In the genomic region with DNA sequence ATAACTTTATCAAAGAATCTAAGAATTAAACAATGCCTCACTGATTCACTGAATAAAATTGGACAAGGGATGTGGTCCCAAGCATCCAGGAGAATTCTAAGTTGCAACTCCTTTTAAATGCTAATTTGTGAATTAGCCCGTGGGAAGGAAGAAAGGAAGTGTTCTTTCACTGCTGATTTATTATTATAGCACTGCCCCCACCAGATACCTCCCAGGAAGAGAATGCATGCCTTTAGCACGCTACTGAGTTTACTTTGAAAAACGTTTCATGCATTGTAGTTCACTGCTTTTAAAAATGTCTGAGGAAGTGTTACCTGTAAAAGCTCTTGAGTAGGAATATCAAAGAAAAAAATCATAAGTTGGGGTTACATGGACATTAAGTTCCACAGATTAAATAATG, we compare ENCODE assay signal across 27 mouse cellular contexts. TPM values are rescaled to one million over a fixed set of nuclear protein-coding genes. Genes with fewer than 3 reads are reported as not detected.
A peak's percentile ranks its signal among the peaks of the same experiment; 100 is the strongest.
DNase-seq lines count a peak whose midpoint lies in the region; ATAC-seq lines count a peak whose summit lies in the region.
"Had no signal": no experiment of that assay in that cellular context is flagged by ENCODE, and none has a peak within 500 bp of the region (broad histone marks: within the 10 kb centered on the region; RNA-seq: fewer than 3 reads in every experiment).

No protein-coding gene starts in this region.

- no peaks in the 10 kb centered on the region for H3K27me3 ChIP-seq in forebrain, embryonic 14.5 days (replicated peaks; ENCODE audit: control insufficient read depth, insufficient read depth, low read length)
- H3K27me3 ChIP-seq in forebrain, embryonic 13.5 days: no peaks in the 10 kb centered on the region
- no peaks in the 10 kb centered on the region for H3K27me3 ChIP-seq in kidney, embryonic 16.5 days (ENCODE audit: insufficient read depth, low read length)
- no peaks in the 10 kb centered on the region for H3K27me3 ChIP-seq in neural tube, embryonic 12.5 days (replicated peaks)
- H3K27me3 ChIP-seq in neural tube, embryonic 15.5 days (replicated peaks): no peaks in the 10 kb centered on the region
- H3K27me3 ChIP-seq: CH12.LX; embryonic facial prominence, embryonic 15.5 days; hindbrain, embryonic 13.5 days; intestine, embryonic 15.5 days had no signal

- H3K9ac ChIP-seq in forebrain, embryonic 14.5 days (ENCODE audit: low read length): no peak overlapping the region
- H3K9ac ChIP-seq in forebrain, embryonic 13.5 days: no peak overlapping the region
- H3K9ac ChIP-seq in kidney, embryonic 16.5 days (replicated peaks; ENCODE audit: low read length): no peak overlapping the region
- H3K9ac ChIP-seq in neural tube, embryonic 12.5 days: no peak overlapping the region
- no peak overlapping the region for H3K9ac ChIP-seq in neural tube, embryonic 15.5 days (replicated peaks)
- H3K9ac ChIP-seq: embryonic facial prominence, embryonic 15.5 days; hindbrain, embryonic 13.5 days; intestine, embryonic 15.5 days had no signal

- ATAC-seq in forebrain, embryonic 14.5 days: no peak
- no peak for ATAC-seq in forebrain, embryonic 13.5 days
- peak; percentile 75; the same call in 1 of the 2 replicates for ATAC-seq in kidney, embryonic 16.5 days (ENCODE audit: low FRiP score, low TSS enrichment)
- peak; percentile 68; the same call in 1 of the 2 replicates for ATAC-seq in neural tube, embryonic 12.5 days (ENCODE audit: low FRiP score, low read depth)
- no peak for ATAC-seq in neural tube, embryonic 15.5 days (ENCODE audit: low FRiP score)
- ATAC-seq: intestine, embryonic 15.5 days; Patski had no signal

- no peak overlapping the region for H3K4me2 ChIP-seq in forebrain, embryonic 14.5 days (ENCODE audit: low read length)
- no peak overlapping the region for H3K4me2 ChIP-seq in forebrain, embryonic 13.5 days
- no peak overlapping the region for H3K4me2 ChIP-seq in kidney, embryonic 16.5 days (replicated peaks; ENCODE audit: low read depth, low read length)
- no peak overlapping the region for H3K4me2 ChIP-seq in neural tube, embryonic 12.5 days (replicated peaks)
- H3K4me2 ChIP-seq in neural tube, embryonic 15.5 days: no peak overlapping the region
- H3K4me2 ChIP-seq: embryonic facial prominence, embryonic 15.5 days; hindbrain, embryonic 13.5 days; intestine, embryonic 15.5 days had no signal

- 22% methylated on average over 3 of the region's 3 CpGs for WGBS in forebrain, embryonic 14.5 days
- WGBS in forebrain, embryonic 13.5 days: 28% methylated on average over 3 of the region's 3 CpGs
- 3% methylated on average over 3 of the region's 3 CpGs for WGBS in kidney, embryonic 16.5 days
- 4% methylated on average over 3 of the region's 3 CpGs for WGBS in neural tube, embryonic 12.5 days
- WGBS in neural tube, embryonic 15.5 days: 0% methylated on average over 3 of the region's 3 CpGs

- H3K4me1 ChIP-seq in forebrain, embryonic 14.5 days (ENCODE audit: control insufficient read depth, insufficient read depth, low read length): no peaks in the 10 kb centered on the region
- H3K4me1 ChIP-seq in forebrain, embryonic 13.5 days: no peaks in the 10 kb centered on the region
- H3K4me1 ChIP-seq in kidney, embryonic 16.5 days (ENCODE audit: insufficient read depth, low read length): 0 out of 2 replicates have a peak, but pooled peaks cover 4% of the 10 kb centered on the region
- no peaks in the 10 kb centered on the region for H3K4me1 ChIP-seq in neural tube, embryonic 12.5 days
- no peaks in the 10 kb centered on the region for H3K4me1 ChIP-seq in neural tube, embryonic 15.5 days
- H3K4me1 ChIP-seq: embryonic facial prominence, embryonic 15.5 days; forebrain, embryonic 10.5 days; heart, embryonic 10.5 days; hindbrain, embryonic 13.5 days; intestine, embryonic 15.5 days had no signal

- no peaks in the 10 kb centered on the region for H3K9me3 ChIP-seq in forebrain, embryonic 14.5 days (replicated peaks; ENCODE audit: control insufficient read depth, low read length)
- H3K9me3 ChIP-seq in forebrain, embryonic 13.5 days (replicated peaks): no peaks in the 10 kb centered on the region
- H3K9me3 ChIP-seq in kidney, embryonic 16.5 days (ENCODE audit: low read length): no peaks in the 10 kb centered on the region
- no peaks in the 10 kb centered on the region for H3K9me3 ChIP-seq in neural tube, embryonic 12.5 days
- no peaks in the 10 kb centered on the region for H3K9me3 ChIP-seq in neural tube, embryonic 15.5 days (replicated peaks)
- H3K9me3 ChIP-seq: embryonic facial prominence, embryonic 15.5 days; forebrain, embryonic 10.5 days; heart, embryonic 10.5 days; hindbrain, embryonic 13.5 days; intestine, embryonic 15.5 days had no signal

- DNase-seq in forebrain, embryonic 14.5 days (ENCODE audit: low spot score): peak; percentile 1
- DNase-seq in kidney, postnatal 25 days: no peak
- peak; percentile 41 for DNase-seq in mesoderm, embryonic 11.5 days (ENCODE audit: low read depth, low spot score)
- no peak for DNase-seq in gastrocnemius, postnatal 4 days (ENCODE audit: low spot score in 2 of 2)
- DNase-seq: adrenal gland, adult 2 months; adrenal gland, postnatal 25 days; cerebellum, adult 2 months; cerebellum, postnatal 10 days; gastrocnemius, postnatal 36 days; heart, adult 18-20 months; heart, postnatal 10 days; heart, postnatal 4 days had no signal

- no peak overlapping the region for H3K4me3 ChIP-seq in forebrain, embryonic 14.5 days (ENCODE audit: low read depth, low read length)
- H3K4me3 ChIP-seq in forebrain, embryonic 13.5 days: no peak overlapping the region
- no peak overlapping the region for H3K4me3 ChIP-seq in kidney, embryonic 16.5 days (ENCODE audit: low read length)
- no peak overlapping the region for H3K4me3 ChIP-seq in neural tube, embryonic 12.5 days
- H3K4me3 ChIP-seq in neural tube, embryonic 15.5 days (replicated peaks): no peak overlapping the region
- H3K4me3 ChIP-seq: embryonic facial prominence, embryonic 15.5 days; erythroblast, embryonic 14.5 days; forebrain, embryonic 10.5 days; heart, embryonic 10.5 days; hindbrain, embryonic 13.5 days; intestine, embryonic 15.5 days had no signal

- H3K36me3 ChIP-seq in forebrain, embryonic 14.5 days (ENCODE audit: control insufficient read depth, insufficient read depth, low read length): no peaks in the 10 kb centered on the region
- no peaks in the 10 kb centered on the region for H3K36me3 ChIP-seq in forebrain, embryonic 13.5 days (ENCODE audit: poor library complexity, severe bottlenecking)
- H3K36me3 ChIP-seq in kidney, embryonic 16.5 days (ENCODE audit: insufficient read depth, low read length): no peaks in the 10 kb centered on the region
- no peaks in the 10 kb centered on the region for H3K36me3 ChIP-seq in neural tube, embryonic 12.5 days
- no peaks in the 10 kb centered on the region for H3K36me3 ChIP-seq in neural tube, embryonic 15.5 days
- H3K36me3 ChIP-seq: embryonic facial prominence, embryonic 15.5 days; forebrain, embryonic 10.5 days; heart, embryonic 10.5 days; hindbrain, embryonic 13.5 days; intestine, embryonic 15.5 days had no signal

- H3K27ac ChIP-seq in forebrain, embryonic 14.5 days (ENCODE audit: low read depth, low read length): no peak overlapping the region
- H3K27ac ChIP-seq in forebrain, embryonic 13.5 days: no peak overlapping the region
- no peak overlapping the region for H3K27ac ChIP-seq in kidney, embryonic 16.5 days (ENCODE audit: low read length)
- H3K27ac ChIP-seq in neural tube, embryonic 12.5 days: no peak overlapping the region
- H3K27ac ChIP-seq in neural tube, embryonic 15.5 days (replicated peaks): no peak overlapping the region
- H3K27ac ChIP-seq: embryonic facial prominence, embryonic 15.5 days; forebrain, embryonic 10.5 days; heart, embryonic 10.5 days; hindbrain, embryonic 13.5 days; intestine, embryonic 15.5 days had no signal

RNA-seq across cellular contexts. Expression of a gene that starts 3.6 kb away (rescaled TPM):
- polyA plus RNA-seq in forebrain, embryonic 14.5 days (2014; fragmentation: Nextera tagmentation; extraction: Ambion mirVana): not detected in 2 replicates
- polyA plus RNA-seq in forebrain, embryonic 13.5 days (2015; fragmentation: Nextera tagmentation; extraction: Ambion mirVana): not detected in 2 replicates
- polyA plus RNA-seq in kidney, embryonic 16.5 days (2015; fragmentation: Nextera tagmentation; extraction: Ambion mirVana): not detected in 2 replicates
- not detected in 2 replicates for polyA plus RNA-seq in neural tube, embryonic 12.5 days (2016; fragmentation: Nextera tagmentation; extraction: Ambion mirVana)
- 0.37 TPM in 1 of 2 replicates, not detected in the other for polyA plus RNA-seq in neural tube, embryonic 15.5 days (2015; fragmentation: Nextera tagmentation; extraction: Ambion mirVana)
- not detected for total RNA-seq in gastrocnemius, postnatal 4 days (2021)
- total RNA-seq: adrenal gland, adult 2 months; adrenal gland, postnatal 25 days; CH12.LX; gastrocnemius, adult 8-10 months; gastrocnemius, postnatal 36 days; heart, adult 18-20 months; heart, postnatal 10 days; heart, postnatal 4 days had no signal
- polyA plus RNA-seq: adrenal gland, adult 2 months; cerebellum, adult 2 months; embryonic facial prominence, embryonic 11.5 days; embryonic facial prominence, embryonic 15.5 days; erythroblast, embryonic 14.5 days; forebrain, embryonic 10.5 days; heart, embryonic 10.5 days; heart, embryonic 14.5 days; hindbrain, embryonic 13.5 days; intestine, embryonic 15.5 days; Patski had no signal

RNA-seq across cellular contexts. Expression of a gene that starts 19.8 kb away (rescaled TPM):
- polyA plus RNA-seq in forebrain, embryonic 14.5 days (2014; fragmentation: Nextera tagmentation; extraction: Ambion mirVana): not detected in 2 replicates
- not detected in 2 replicates for polyA plus RNA-seq in forebrain, embryonic 13.5 days (2015; fragmentation: Nextera tagmentation; extraction: Ambion mirVana)
- polyA plus RNA-seq in kidney, embryonic 16.5 days (2015; fragmentation: Nextera tagmentation; extraction: Ambion mirVana): not detected in 2 replicates
- not detected in 2 replicates for polyA plus RNA-seq in neural tube, embryonic 12.5 days (2016; fragmentation: Nextera tagmentation; extraction: Ambion mirVana)
- 0.15 TPM in 1 of 2 replicates, not detected in the other for polyA plus RNA-seq in neural tube, embryonic 15.5 days (2015; fragmentation: Nextera tagmentation; extraction: Ambion mirVana)
- total RNA-seq in gastrocnemius, postnatal 4 days (2021): not detected
- total RNA-seq: adrenal gland, postnatal 25 days; CH12.LX; gastrocnemius, adult 8-10 months; gastrocnemius, postnatal 36 days; heart, adult 18-20 months; heart, postnatal 10 days; heart, postnatal 4 days had no signal
- polyA plus RNA-seq: adrenal gland, adult 2 months; cerebellum, adult 2 months; embryonic facial prominence, embryonic 11.5 days; embryonic facial prominence, embryonic 15.5 days; erythroblast, embryonic 14.5 days; forebrain, embryonic 10.5 days; heart, embryonic 10.5 days; heart, embryonic 14.5 days; hindbrain, embryonic 13.5 days; Patski had no signal

RNA-seq across cellular contexts. Expression of a gene that starts 41.7 kb away (rescaled TPM):
- not detected in 2 replicates for polyA plus RNA-seq in forebrain, embryonic 14.5 days (2014; fragmentation: Nextera tagmentation; extraction: Ambion mirVana)
- polyA plus RNA-seq in forebrain, embryonic 13.5 days (2015; fragmentation: Nextera tagmentation; extraction: Ambion mirVana): not detected in 2 replicates
- not detected in 2 replicates for polyA plus RNA-seq in kidney, embryonic 16.5 days (2015; fragmentation: Nextera tagmentation; extraction: Ambion mirVana)
- not detected in 2 replicates for polyA plus RNA-seq in neural tube, embryonic 12.5 days (2016; fragmentation: Nextera tagmentation; extraction: Ambion mirVana)
- 0.74 TPM in 1 of 2 replicates, not detected in the other for polyA plus RNA-seq in neural tube, embryonic 15.5 days (2015; fragmentation: Nextera tagmentation; extraction: Ambion mirVana)
- not detected for total RNA-seq in gastrocnemius, postnatal 4 days (2021)
- total RNA-seq: adrenal gland, adult 2 months; adrenal gland, postnatal 25 days; CH12.LX; gastrocnemius, adult 8-10 months; gastrocnemius, postnatal 36 days; heart, postnatal 10 days; heart, postnatal 4 days had no signal
- polyA plus RNA-seq: cerebellum, adult 2 months; embryonic facial prominence, embryonic 11.5 days; embryonic facial prominence, embryonic 15.5 days; erythroblast, embryonic 14.5 days; forebrain, embryonic 10.5 days; heart, embryonic 10.5 days; heart, embryonic 14.5 days; hindbrain, embryonic 13.5 days; Patski had no signal

RNA-seq across cellular contexts. Expression of a gene that starts 60.0 kb away (rescaled TPM):
- not detected in 2 replicates for polyA plus RNA-seq in forebrain, embryonic 14.5 days (2014; fragmentation: Nextera tagmentation; extraction: Ambion mirVana)
- polyA plus RNA-seq in forebrain, embryonic 13.5 days (2015; fragmentation: Nextera tagmentation; extraction: Ambion mirVana): not detected in 2 replicates
- polyA plus RNA-seq in kidney, embryonic 16.5 days (2015; fragmentation: Nextera tagmentation; extraction: Ambion mirVana): not detected in 2 replicates
- not detected in 2 replicates for polyA plus RNA-seq in neural tube, embryonic 12.5 days (2016; fragmentation: Nextera tagmentation; extraction: Ambion mirVana)
- 0.46 TPM in 1 of 2 replicates, not detected in the other for polyA plus RNA-seq in neural tube, embryonic 15.5 days (2015; fragmentation: Nextera tagmentation; extraction: Ambion mirVana)
- not detected for total RNA-seq in gastrocnemius, postnatal 4 days (2021)
- total RNA-seq: adrenal gland, postnatal 25 days; CH12.LX; gastrocnemius, adult 8-10 months; gastrocnemius, postnatal 36 days; heart, adult 18-20 months; heart, postnatal 10 days; heart, postnatal 4 days had no signal
- polyA plus RNA-seq: adrenal gland, adult 2 months; cerebellum, adult 2 months; embryonic facial prominence, embryonic 11.5 days; embryonic facial prominence, embryonic 15.5 days; erythroblast, embryonic 14.5 days; forebrain, embryonic 10.5 days; heart, embryonic 10.5 days; heart, embryonic 14.5 days; hindbrain, embryonic 13.5 days; Patski had no signal

Comparison
In these comparisons a context has a peak if more than half of its experiments do, and no peak if none do; other contexts are left out.
1. ATAC-seq: peak in kidney, embryonic 16.5 days (single experiment) and neural tube, embryonic 12.5 days (single experiment); none in forebrain, embryonic 14.5 days (single experiment), forebrain, embryonic 13.5 days (single experiment) and neural tube, embryonic 15.5 days (single experiment).
2. DNase-seq: peak in forebrain, embryonic 14.5 days (single experiment) and mesoderm, embryonic 11.5 days (single experiment); none in kidney, postnatal 25 days (0 of 2) and gastrocnemius, postnatal 4 days (0 of 2).